Mouse (Mus musculus) heart, embryonic 15.5 days (tissue): ENCODE measurements at regions not wholly inside any gene's neighbourhood (a gene's known extent, or its start where the extent isn't known, plus 50 kb on each side); places are given as distances from the start of the nearest gene placed in this dataset.

Source experiments
- ATAC-seq: fragments of 200-750 bp; cut with Nextera tagmentation; replicated peaks from 2 replicates; pipeline ENCODE4 v1.8.0; 2017; ENCODE audit warnings: low read depth, moderate TSS enrichment; ENCODE audit not compliant: insufficient number of reproducible peaks, insufficient read depth, low FRiP score
- H3K27ac ChIP-seq: fragments of 300-500 bp; sonication (generic); 2 replicates; pipeline ENCODE4 v1.5.1; 2015; ENCODE audit warnings: mild to moderate bottlenecking, inconsistent platforms
- H3K27me3 ChIP-seq: fragments of 300-500 bp; sonication (generic); 2 replicates; pipeline ENCODE4 v1.6.1; 2015; ENCODE audit warnings: inconsistent platforms
- H3K36me3 ChIP-seq: fragments of 300-500 bp; sonication (generic); 2 replicates; pipeline ENCODE4 v1.6.1; 2015; ENCODE audit warnings: mild to moderate bottlenecking, inconsistent platforms
- H3K4me1 ChIP-seq: fragments of 300-500 bp; sonication (generic); replicated peaks from 2 replicates; pipeline ENCODE4 v1.6.1; 2015; ENCODE audit warnings: inconsistent platforms
- H3K4me2 ChIP-seq: fragments of 300-500 bp; sonication (generic); 2 replicates; pipeline ENCODE4 v1.6.1; 2015; ENCODE audit warnings: inconsistent platforms, mild to moderate bottlenecking, moderate library complexity
- H3K4me3 ChIP-seq: fragments of 300-500 bp; sonication (generic); 2 replicates; pipeline ENCODE4 v1.5.1; 2015; ENCODE audit warnings: mild to moderate bottlenecking, inconsistent platforms
- H3K9ac ChIP-seq: fragments of 300-500 bp; sonication (generic); 2 replicates; pipeline ENCODE4 v1.6.1; 2015; ENCODE audit warnings: mild to moderate bottlenecking, inconsistent platforms
- H3K9me3 ChIP-seq: fragments of 300-500 bp; sonication (generic); replicated peaks from 2 replicates; pipeline ENCODE4 v1.6.1; 2016; ENCODE audit warnings: inconsistent platforms
- WGBS: fragments of 180-500 bp; shearing (Covaris S2); methylation state at CpG from one replicate; pipeline ENCODE4 v1.1.7; 2015; ENCODE audit warnings: mixed read lengths; 5-methylcytosine and 5-hydroxymethylcytosine counted together

DNA sequence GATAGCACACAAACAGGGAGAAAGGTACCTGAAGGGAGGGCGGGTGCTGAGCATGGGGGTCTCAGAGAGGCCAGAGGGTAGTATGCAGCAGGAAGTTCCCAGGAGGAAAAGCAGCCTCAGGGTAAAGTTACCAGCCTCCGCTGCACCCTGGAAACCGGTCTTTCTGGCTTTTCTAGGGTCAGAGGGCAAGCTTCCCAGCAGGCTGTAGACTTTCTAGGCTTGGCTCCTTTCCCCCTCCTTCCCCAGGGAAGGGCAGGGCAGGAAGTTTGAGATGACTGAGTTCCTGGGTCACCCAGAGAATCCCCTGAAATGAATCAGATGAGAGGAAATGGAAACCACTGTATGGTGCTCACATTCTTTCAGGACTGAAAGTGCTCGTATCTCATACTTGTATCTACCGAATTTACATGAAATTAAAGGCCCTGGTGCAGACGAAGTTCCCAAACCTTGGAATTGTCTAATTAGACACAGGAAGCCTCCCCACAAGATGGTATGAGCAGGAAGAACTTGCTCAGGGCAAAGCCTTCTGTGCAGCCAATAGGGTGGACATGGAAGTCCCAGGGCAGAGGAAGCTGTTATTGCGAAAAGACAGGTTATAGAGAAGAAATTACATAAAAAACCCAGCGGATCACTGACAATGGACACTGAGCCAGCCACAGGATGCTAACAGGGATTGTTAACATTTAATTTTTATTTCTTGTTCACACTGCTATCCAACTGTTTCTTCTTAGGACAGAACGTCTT, 114.9 kb downstream of the Bcl2l11 start:
- Histone ChIP-seq H3K36me3 (no peaks in the 10 kb centered on the region), H3K4me3 (no peak overlapping the region), H3K27me3 (no peaks in the 10 kb centered on the region), H3K4me2 (no peak overlapping the region), H3K4me1 (peaks cover 12% of the 10 kb centered on the region), H3K9ac (no peak overlapping the region), H3K27ac (no peak overlapping the region), H3K9me3 (no peaks in the 10 kb centered on the region)
- ATAC-seq, result no peak
- WGBS, result 64% methylated on average over 9 of the region's 9 CpGs

GRCm38 (mm10) chr2:128241280-128241665, 115.4 kb downstream of the Bcl2l11 start:
- no peaks in the 10 kb centered on the region for H3K9me3 ChIP-seq
- no peak overlapping the region for H3K4me3 ChIP-seq
- H3K27me3 ChIP-seq, result no peaks in the 10 kb centered on the region
- no peak overlapping the region for H3K9ac ChIP-seq
- ATAC-seq, result no peak
- peaks cover 13% of the 10 kb centered on the region for H3K4me1 ChIP-seq
- 30% methylated on average over 3 of the region's 3 CpGs for WGBS
- no peak overlapping the region for H3K27ac ChIP-seq
- no peaks in the 10 kb centered on the region for H3K36me3 ChIP-seq
- H3K4me2 ChIP-seq, result no peak overlapping the region

GRCm38 (mm10) chr2:128245544-128245943, 119.7 kb downstream of the Bcl2l11 start:
- no peak overlapping the region for H3K4me3 ChIP-seq
- H3K27ac ChIP-seq, result 0 out of 2 replicates have a peak overlapping the region, but pooled peaks have one; percentile 4
- no peaks in the 10 kb centered on the region for H3K9me3 ChIP-seq
- WGBS, result 40% methylated on average over 10 of the region's 10 CpGs
- H3K36me3 ChIP-seq, result no peaks in the 10 kb centered on the region
- peaks cover 25% of the 10 kb centered on the region for H3K4me1 ChIP-seq
- peak; percentile 79 for ATAC-seq
- H3K27me3 ChIP-seq, result no peaks in the 10 kb centered on the region
- H3K4me2 ChIP-seq, result no peak overlapping the region
- no peak overlapping the region for H3K9ac ChIP-seq

GRCm38 (mm10) chr2:128247967-128248366, 122.1 kb downstream of the Bcl2l11 start:
- WGBS, result 23% methylated on average over 4 of the region's 4 CpGs
- no peak for ATAC-seq

DNA sequence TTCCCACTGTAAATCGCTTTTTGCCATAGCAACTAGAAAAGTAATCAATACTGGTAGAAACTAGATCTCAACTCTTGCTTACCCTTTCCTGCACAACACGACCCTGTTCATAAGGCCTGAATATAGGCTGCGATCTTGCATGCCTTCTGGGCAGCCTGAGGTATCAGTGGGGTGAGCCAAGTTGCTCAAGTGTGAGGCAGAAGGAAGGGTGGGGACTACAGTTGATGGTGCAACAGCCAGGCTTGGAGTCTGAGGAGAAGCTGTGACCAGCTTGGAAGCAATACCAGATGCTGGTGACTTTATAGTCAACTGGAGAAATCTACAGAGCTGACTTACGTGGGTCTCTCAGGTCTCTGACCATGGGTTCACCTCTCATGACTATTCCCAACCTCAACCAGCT, 123.3 kb downstream of the Bcl2l11 start:
- Histone ChIP-seq H3K4me2 (no peak overlapping the region), H3K4me3 (no peak overlapping the region), H3K27ac (no peak overlapping the region), H3K36me3 (no peaks in the 10 kb centered on the region), H3K27me3 (no peaks in the 10 kb centered on the region), H3K9me3 (no peaks in the 10 kb centered on the region), H3K9ac (no peak overlapping the region), H3K4me1 (peaks cover 20% of the 10 kb centered on the region)
- no peak for ATAC-seq
- 92% methylated on average over 4 of the region's 4 CpGs for WGBS

More at GRCm38 (mm10) chr2:128247967-128248366, 122.1 kb downstream of the Bcl2l11 start:
- H3K27me3 ChIP-seq, result no peaks in the 10 kb centered on the region
- no peak overlapping the region for H3K4me3 ChIP-seq
- H3K27ac ChIP-seq, result no peak overlapping the region
- no peak overlapping the region for H3K4me2 ChIP-seq
- peaks cover 20% of the 10 kb centered on the region for H3K4me1 ChIP-seq
- no peak overlapping the region for H3K9ac ChIP-seq
- H3K9me3 ChIP-seq, result no peaks in the 10 kb centered on the region
- H3K36me3 ChIP-seq, result no peaks in the 10 kb centered on the region

GRCm38 (mm10) chr2:128249607-128250006, 123.8 kb downstream of the Bcl2l11 start:
- no peaks in the 10 kb centered on the region for H3K36me3 ChIP-seq
- WGBS, result 64% methylated on average over 2 of the region's 2 CpGs
- H3K9ac ChIP-seq, result no peak overlapping the region
- H3K4me3 ChIP-seq, result no peak overlapping the region
- no peak overlapping the region for H3K27ac ChIP-seq
- H3K4me2 ChIP-seq, result no peak overlapping the region
- peaks cover 20% of the 10 kb centered on the region for H3K4me1 ChIP-seq
- no peak for ATAC-seq
- H3K27me3 ChIP-seq, result no peaks in the 10 kb centered on the region
- no peaks in the 10 kb centered on the region for H3K9me3 ChIP-seq

DNA sequence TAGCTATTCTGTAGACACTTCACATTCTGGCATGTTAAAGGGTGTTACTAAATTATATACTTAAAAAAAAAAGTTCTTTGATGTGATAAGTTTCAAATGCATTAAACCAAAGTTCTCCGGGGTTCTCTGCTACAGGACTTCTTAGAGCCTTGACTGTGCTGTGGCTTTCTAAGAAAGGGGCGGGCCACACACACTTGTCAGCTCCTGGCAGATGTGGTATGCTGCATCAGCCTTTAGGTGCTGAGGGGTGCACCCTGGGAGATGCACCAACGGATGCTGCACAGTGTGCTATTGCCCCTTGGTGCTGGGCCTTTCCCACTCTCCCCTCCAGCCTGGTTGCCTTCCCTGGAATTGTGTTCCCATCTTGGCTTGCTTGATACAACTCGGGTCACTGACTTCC, 125.0 kb downstream of the Bcl2l11 start:
- Histone ChIP-seq H3K4me3 (no peak overlapping the region), H3K4me1 (peaks cover 12% of the 10 kb centered on the region), H3K4me2 (no peak overlapping the region), H3K36me3 (no peaks in the 10 kb centered on the region), H3K27ac (no peak overlapping the region), H3K9ac (no peak overlapping the region), H3K9me3 (no peaks in the 10 kb centered on the region), H3K27me3 (no peaks in the 10 kb centered on the region)
- WGBS, result 69% methylated on average over 4 of the region's 4 CpGs
- ATAC-seq, result no peak

DNA sequence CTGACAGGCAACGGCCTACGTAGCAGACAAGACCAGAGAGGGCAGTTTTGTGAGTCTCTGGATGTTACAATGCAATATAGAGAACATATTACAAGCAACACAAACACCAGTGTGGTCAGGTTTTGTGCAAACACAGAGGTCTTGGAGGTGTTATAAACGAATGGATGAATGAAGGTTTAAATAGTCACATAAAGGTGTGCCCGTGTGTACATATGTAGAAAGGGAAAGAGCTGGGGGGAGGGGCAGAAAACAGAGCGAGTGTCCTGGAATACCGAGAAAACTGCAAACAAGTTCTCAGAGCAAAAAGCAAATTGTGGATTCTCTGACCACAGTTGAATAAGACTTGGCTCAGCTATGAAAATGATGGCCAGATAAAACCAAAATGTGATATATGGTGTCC, 130.8 kb downstream of the Bcl2l11 start:
- H3K4me2 ChIP-seq, result no peak overlapping the region
- no peaks in the 10 kb centered on the region for H3K9me3 ChIP-seq
- no peaks in the 10 kb centered on the region for H3K36me3 ChIP-seq
- H3K27me3 ChIP-seq, result no peaks in the 10 kb centered on the region
- WGBS, result 66% methylated on average over 6 of the region's 6 CpGs
- H3K9ac ChIP-seq, result no peak overlapping the region
- ATAC-seq, result no peak
- H3K4me1 ChIP-seq, result no peaks in the 10 kb centered on the region
- no peak overlapping the region for H3K27ac ChIP-seq
- no peak overlapping the region for H3K4me3 ChIP-seq

DNA sequence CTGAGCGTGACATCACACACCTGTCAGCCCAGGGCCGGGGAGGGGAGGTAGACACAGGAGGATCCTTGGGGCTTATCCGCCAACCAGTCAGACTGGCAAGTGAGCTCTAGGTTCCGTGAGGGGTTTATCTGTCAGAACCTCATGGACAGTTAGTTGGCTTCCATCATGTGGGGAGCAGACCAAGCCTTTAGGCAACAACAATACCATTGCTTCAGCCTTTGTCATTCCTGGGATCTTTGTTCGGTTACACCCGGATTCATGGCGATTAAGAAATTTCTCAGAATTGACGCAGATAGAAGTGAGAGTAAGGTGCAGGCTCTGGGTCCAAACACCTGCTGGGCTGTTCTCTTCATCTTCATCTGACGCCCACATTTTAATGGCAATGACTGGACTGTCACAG, 131.4 kb downstream of the Bcl2l11 start:
- no peak overlapping the region for H3K27ac ChIP-seq
- no peak overlapping the region for H3K9ac ChIP-seq
- no peaks in the 10 kb centered on the region for H3K36me3 ChIP-seq
- no peaks in the 10 kb centered on the region for H3K27me3 ChIP-seq
- no peak overlapping the region for H3K4me2 ChIP-seq
- H3K9me3 ChIP-seq, result no peaks in the 10 kb centered on the region
- no peak for ATAC-seq
- H3K4me1 ChIP-seq, result no peaks in the 10 kb centered on the region
- no peak overlapping the region for H3K4me3 ChIP-seq
- 79% methylated on average over 9 of the region's 9 CpGs for WGBS

DNA sequence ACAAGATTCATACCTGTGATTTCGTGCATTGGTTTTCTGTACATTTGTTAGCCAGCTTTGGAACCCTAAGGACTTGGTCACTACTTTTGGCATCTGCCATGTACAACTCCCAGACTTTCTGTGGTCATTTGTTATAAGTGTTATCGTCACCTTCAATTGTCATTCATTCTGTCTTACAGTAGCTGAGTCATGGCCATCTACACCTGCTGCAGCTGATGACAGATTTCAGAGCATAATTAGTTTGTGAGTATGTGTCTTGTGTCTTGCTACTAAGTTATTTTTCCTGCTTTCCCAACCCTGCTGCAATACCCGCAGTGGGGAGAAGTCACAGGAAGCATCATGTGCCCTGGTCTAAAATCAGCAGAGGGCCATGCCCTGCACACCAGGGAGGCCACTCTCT, 138.0 kb downstream of the Bcl2l11 start:
- no peak for ATAC-seq
- H3K4me3 ChIP-seq, result no peak overlapping the region
- no peak overlapping the region for H3K27ac ChIP-seq
- no peak overlapping the region for H3K4me2 ChIP-seq
- H3K9me3 ChIP-seq, result no peaks in the 10 kb centered on the region
- no peaks in the 10 kb centered on the region for H3K4me1 ChIP-seq
- WGBS, result 78% methylated on average over 3 of the region's 3 CpGs
- H3K27me3 ChIP-seq, result no peaks in the 10 kb centered on the region
- H3K9ac ChIP-seq, result no peak overlapping the region
- H3K36me3 ChIP-seq, result no peaks in the 10 kb centered on the region

DNA sequence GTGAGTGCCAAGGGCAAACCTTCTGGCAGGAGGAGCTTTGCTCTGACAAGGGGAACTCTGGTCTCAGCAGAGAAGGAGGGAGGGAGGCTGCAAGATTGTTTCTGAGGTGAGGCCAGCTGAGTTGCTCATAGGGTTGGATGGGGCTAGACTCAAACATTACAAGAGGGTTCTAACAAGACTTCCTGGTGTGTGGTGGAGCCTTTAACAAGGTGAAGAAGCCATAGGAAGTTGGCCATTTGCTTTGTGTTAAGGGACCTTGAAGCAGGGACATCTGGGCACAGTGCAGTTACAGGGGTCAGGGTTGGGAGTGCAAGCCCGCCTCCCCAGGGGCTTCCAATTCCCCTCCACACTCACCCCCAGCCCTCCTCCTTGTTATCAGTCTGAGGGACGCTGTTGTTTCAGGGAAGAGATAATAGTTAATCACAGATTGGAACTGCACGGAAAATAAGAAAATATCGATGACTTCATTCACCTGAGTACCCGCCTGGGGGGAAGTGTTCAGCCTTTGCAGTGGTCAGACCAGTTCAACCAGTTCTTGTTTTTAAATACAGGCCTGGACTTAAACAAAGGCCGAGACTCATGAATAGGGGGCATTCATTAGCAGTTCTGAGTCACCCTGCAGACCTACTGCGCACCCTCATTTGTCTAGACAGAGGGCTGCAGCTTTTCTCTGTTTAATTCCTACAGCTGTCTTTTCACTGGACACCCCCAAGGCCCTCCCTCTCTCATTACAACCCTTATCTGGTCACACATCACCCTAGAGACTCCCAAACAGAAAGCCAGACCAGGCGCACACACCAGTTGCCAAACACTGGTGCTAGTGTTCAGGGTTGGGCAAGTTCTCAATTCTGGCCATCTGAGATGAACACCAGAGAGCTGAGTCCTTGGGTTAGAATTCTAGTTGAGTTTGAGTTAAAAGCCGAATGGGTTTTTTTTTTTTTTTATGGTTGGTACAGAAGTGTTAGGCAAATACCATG, 139.5 kb downstream of the Bcl2l11 start:
- Histone ChIP-seq H3K9ac (no peak overlapping the region), H3K4me1 (no peaks in the 10 kb centered on the region), H3K4me3 (no peak overlapping the region), H3K4me2 (no peak overlapping the region), H3K9me3 (no peaks in the 10 kb centered on the region), H3K27ac (no peak overlapping the region), H3K36me3 (no peaks in the 10 kb centered on the region), H3K27me3 (no peaks in the 10 kb centered on the region)
- ATAC-seq, result no peak
- WGBS, result 53% methylated on average over 9 of the region's 9 CpGs
